In genomic region chr1:134063086-134063772, GRCm38 (mm10) we compare ENCODE assay signal across 8 mouse cellular contexts. TPM values are rescaled to one million over a fixed set of nuclear protein-coding genes. Genes with fewer than 3 reads are reported as not detected.
DNase-seq lines count a peak whose midpoint lies in the region; ATAC-seq and TF ChIP-seq lines count a peak whose summit lies in the region.

No protein-coding gene starts in this region.

- no peak for TF ChIP-seq CTCF in lung, adult 2 months (IDR thresholded peaks at IDR 0.05; ENCODE audit: insufficient read depth, low read length)

- peaks cover 24% of the 10 kb centered on the region for H3K4me1 ChIP-seq in embryonic facial prominence, embryonic 11.5 days (ENCODE audit: control insufficient read depth, insufficient read depth, low read length)
- peaks cover 62% of the 10 kb centered on the region for H3K4me1 ChIP-seq in heart, embryonic 15.5 days (replicated peaks)
- H3K4me1 ChIP-seq in lung, adult 2 months (ENCODE audit: control insufficient read depth, insufficient read depth, low read length) = peaks cover 56% of the 10 kb centered on the region
- peaks cover 61% of the 10 kb centered on the region for H3K4me1 ChIP-seq in neural tube, embryonic 15.5 days

- no peaks in the 10 kb centered on the region for H3K36me3 ChIP-seq in embryonic facial prominence, embryonic 11.5 days (replicated peaks; ENCODE audit: control insufficient read depth, insufficient read depth, low read depth, low read length)
- H3K36me3 ChIP-seq in heart, embryonic 15.5 days = no peaks in the 10 kb centered on the region
- no peaks in the 10 kb centered on the region for H3K36me3 ChIP-seq in neural tube, embryonic 15.5 days

- H3K4me3 ChIP-seq in embryonic facial prominence, embryonic 11.5 days (ENCODE audit: low read depth, low read length) = no peak overlapping the region
- peak overlapping the region; percentile 9 for H3K4me3 ChIP-seq in heart, embryonic 15.5 days
- peak overlapping the region; percentile 18 for H3K4me3 ChIP-seq in lung, adult 2 months (replicated peaks; ENCODE audit: extremely low read depth, low read depth, low read length)
- H3K4me3 ChIP-seq in neural tube, embryonic 15.5 days (replicated peaks) = no peak overlapping the region

- DNase-seq in left cerebral cortex, adult 18-20 months (ENCODE audit: low spot score in 2 of 2) = peak; percentile 38 to 52
- DNase-seq in left cerebral cortex, adult 11 months (ENCODE audit: low spot score) = no peak
- DNase-seq in embryonic facial prominence, embryonic 11.5 days (ENCODE audit: low spot score) = peak; percentile 79
- DNase-seq in kidney, postnatal 10 days = peak; percentile 81
- no peak for DNase-seq in lung, adult 2 months
- peak; percentile 82 for DNase-seq in testis, postnatal 14 days (ENCODE audit: low spot score)

- peak overlapping the region; percentile 38 for H3K4me2 ChIP-seq in embryonic facial prominence, embryonic 11.5 days (ENCODE audit: low read depth, low read length)
- H3K4me2 ChIP-seq in heart, embryonic 15.5 days = peak overlapping the region; percentile 51
- H3K4me2 ChIP-seq in neural tube, embryonic 15.5 days = peak overlapping the region; percentile 37

- no peaks in the 10 kb centered on the region for H3K27me3 ChIP-seq in embryonic facial prominence, embryonic 11.5 days (ENCODE audit: control insufficient read depth, insufficient read depth, low read length)
- no peaks in the 10 kb centered on the region for H3K27me3 ChIP-seq in heart, embryonic 15.5 days
- no peaks in the 10 kb centered on the region for H3K27me3 ChIP-seq in neural tube, embryonic 15.5 days (replicated peaks)

- ATAC-seq in embryonic facial prominence, embryonic 11.5 days (replicated peaks; ENCODE audit: insufficient number of reproducible peaks, low FRiP score, low TSS enrichment, low read depth) = peak; percentile 60
- peak; percentile 27 for ATAC-seq in heart, embryonic 15.5 days (replicated peaks; ENCODE audit: insufficient number of reproducible peaks, insufficient read depth, low FRiP score, low read depth)
- peak; percentile 46 for ATAC-seq in neural tube, embryonic 15.5 days (ENCODE audit: low FRiP score)

- no peak; the same call in 1 of the 2 replicates for TF ChIP-seq POLR2A in lung, adult 2 months (IDR thresholded peaks at IDR 0.05; ENCODE audit: borderline replicate concordance, extremely low read depth, low read depth, low read length)

- WGBS in embryonic facial prominence, embryonic 11.5 days = 1% methylated on average over 32 of the region's 33 CpGs
- WGBS in heart, embryonic 15.5 days = 3% methylated on average over 33 of the region's 33 CpGs
- WGBS in lung, adult 2 months = 3% methylated on average over 33 of the region's 33 CpGs
- 2% methylated on average over 33 of the region's 33 CpGs for WGBS in neural tube, embryonic 15.5 days

- peak overlapping the region; percentile 65 for H3K9ac ChIP-seq in embryonic facial prominence, embryonic 11.5 days (replicated peaks; ENCODE audit: low read length)
- peak overlapping the region; percentile 10 for H3K9ac ChIP-seq in heart, embryonic 15.5 days
- peak overlapping the region; percentile 23; the same call in 1 of the 2 replicates for H3K9ac ChIP-seq in neural tube, embryonic 15.5 days (replicated peaks)

- no peaks in the 10 kb centered on the region for H3K9me3 ChIP-seq in embryonic facial prominence, embryonic 11.5 days (replicated peaks; ENCODE audit: control insufficient read depth, low read length)
- no peaks in the 10 kb centered on the region for H3K9me3 ChIP-seq in heart, embryonic 15.5 days (replicated peaks)
- H3K9me3 ChIP-seq in neural tube, embryonic 15.5 days (replicated peaks) = no peaks in the 10 kb centered on the region

- peak overlapping the region; percentile 93 for H3K27ac ChIP-seq in embryonic facial prominence, embryonic 11.5 days (replicated peaks; ENCODE audit: low read depth, low read length)
- peak overlapping the region; percentile 99 for H3K27ac ChIP-seq in heart, embryonic 15.5 days
- peak overlapping the region; percentile 96 for H3K27ac ChIP-seq in neural tube, embryonic 15.5 days (replicated peaks)

RNA-seq across cellular contexts. Expression of gene Btg2, which starts 15.7 kb away (rescaled TPM):
- total RNA-seq in left cerebral cortex, adult 18-20 months (2021) = 10 to 100 TPM; 18.7 to 22.2 TPM
- 38.1 and 38.9 TPM in 2 replicates for polyA plus RNA-seq in embryonic facial prominence, embryonic 11.5 days (2014; fragmentation: Nextera tagmentation; extraction: Ambion mirVana)
- polyA plus RNA-seq in heart, embryonic 15.5 days (2015; fragmentation: Nextera tagmentation; extraction: Ambion mirVana) = 36.9 and 45.4 TPM in 2 replicates
- 75.9 and 109 TPM in 2 replicates for polyA plus RNA-seq in lung, adult 2 months (2012; rRNA removed)
- 20.6 and 29.3 TPM in 2 replicates for polyA plus RNA-seq in neural tube, embryonic 15.5 days (2015; fragmentation: Nextera tagmentation; extraction: Ambion mirVana)

RNA-seq across cellular contexts. Expression of gene Fmod, which starts 26.2 kb away (rescaled TPM):
- total RNA-seq in left cerebral cortex, adult 18-20 months (2021) = 10 to 100 TPM; 27.5 to 28.4 TPM
- 2.4 and 3.9 TPM in 2 replicates for polyA plus RNA-seq in embryonic facial prominence, embryonic 11.5 days (2014; fragmentation: Nextera tagmentation; extraction: Ambion mirVana)
- polyA plus RNA-seq in heart, embryonic 15.5 days (2015; fragmentation: Nextera tagmentation; extraction: Ambion mirVana) = 23.3 and 32.3 TPM in 2 replicates
- 7.9 and 14.2 TPM in 2 replicates for polyA plus RNA-seq in lung, adult 2 months (2012; rRNA removed)
- 14.5 and 14.6 TPM in 2 replicates for polyA plus RNA-seq in neural tube, embryonic 15.5 days (2015; fragmentation: Nextera tagmentation; extraction: Ambion mirVana)

RNA-seq across cellular contexts. Expression of gene Chit1, which starts 47.8 kb away (rescaled TPM):
- not detected for total RNA-seq in left cerebral cortex, adult 18-20 months (2021)
- not detected in 2 replicates for polyA plus RNA-seq in embryonic facial prominence, embryonic 11.5 days (2014; fragmentation: Nextera tagmentation; extraction: Ambion mirVana)
- polyA plus RNA-seq in heart, embryonic 15.5 days (2015; fragmentation: Nextera tagmentation; extraction: Ambion mirVana) = 0.42 TPM in 2 replicates
- 14.1 TPM in 1 of 2 replicates, not detected in the other for polyA plus RNA-seq in lung, adult 2 months (2012; rRNA removed)
- polyA plus RNA-seq in neural tube, embryonic 15.5 days (2015; fragmentation: Nextera tagmentation; extraction: Ambion mirVana) = 0.87 and 0.89 TPM in 2 replicates

Comparison
In these comparisons a context has a peak if more than half of its experiments do, and no peak if none do; other contexts are left out.
1. DNase-seq: peak in left cerebral cortex, adult 18-20 months (2 of 2), embryonic facial prominence, embryonic 11.5 days (single experiment), kidney, postnatal 10 days (single experiment) and testis, postnatal 14 days (single experiment); none in left cerebral cortex, adult 11 months (single experiment) and lung, adult 2 months (single experiment).
2. H3K4me3 ChIP-seq: peak in heart, embryonic 15.5 days (single experiment) and lung, adult 2 months (single experiment); none in embryonic facial prominence, embryonic 11.5 days (single experiment) and neural tube, embryonic 15.5 days (single experiment).
3. H3K9ac ChIP-seq: peak in every context shown above with its lines; median percentile 65 in embryonic facial prominence, embryonic 11.5 days; 23 in neural tube, embryonic 15.5 days; 10 in heart, embryonic 15.5 days.
4. Peak in every context shown above with its lines, with median percentiles within 50 percentile points of each other: ATAC-seq, H3K27ac ChIP-seq and H3K4me2 ChIP-seq.